Mouse (Mus musculus) midbrain, embryonic 16.5 days (tissue): Measurements from ENCODE around the gene Dclre1a. TPM values are rescaled to one million over a fixed set of nuclear protein-coding genes. Genes with fewer than 3 reads are reported as not detected.

Experiments
- polyA plus RNA-seq: library from polyadenylated mRNA; unstranded; fragments of >200 nt; fragmentation: Nextera tagmentation; extraction: Ambion mirVana; gene quantifications from 2 replicates; pipeline ENCODE4 v1.2.1, GENCODE M21; 2015

The Dclre1a gene
- polyA plus RNA-seq, 1 experiment from 2014 or later = 10.9 TPM

Other genes starting within 250 kb of the Dclre1a start
- gene Nrap, start 158.2 kb downstream of the Dclre1a start, polyA plus RNA-seq = 0.97 and 1.3 TPM in 2 replicates
- 22.2 and 26.0 TPM in 2 replicates for gene Casp7, start 151.1 kb downstream of the Dclre1a start, polyA plus RNA-seq
- gene Plekhs1, start 86.6 kb downstream of the Dclre1a start, polyA plus RNA-seq = 0.09 and 0.29 TPM in 2 replicates
- 7.8 and 7.9 TPM in 2 replicates for gene Nhlrc2, start within 50 bp of the Dclre1a start, polyA plus RNA-seq
- gene Adrb1, start 174.0 kb upstream of the Dclre1a start, polyA plus RNA-seq = 1.0 and 1.3 TPM in 2 replicates